Mouse (Mus musculus): Measurements from ENCODE around the gene Kif1bp.

Gene Kif1bp

GRCm38 (mm10) chr10:62555705-62556557, 22.3 kb downstream of the Kif1bp start:
- ATAC-seq (ENCODE audit: low TSS enrichment), result peak; percentile 45; the same call in 1 of the 2 replicates

GRCm38 (mm10) chr10:62553611-62554091, 24.6 kb downstream of the Kif1bp start:
- no peak for ATAC-seq (ENCODE audit: low TSS enrichment)

- peak; percentile 83 for ATAC-seq (ENCODE audit: low TSS enrichment)
Measured at GRCm38 (mm10) chr10:62550787-62551300, 27.4 kb downstream of the Kif1bp start.

GRCm38 (mm10) chr10:62549523-62550166, 28.6 kb downstream of the Kif1bp start:
- ATAC-seq (ENCODE audit: low TSS enrichment), result peak; percentile 64

GRCm38 (mm10) chr10:62546441-62546840, 31.8 kb downstream of the Kif1bp start:
- ATAC-seq (ENCODE audit: low TSS enrichment), result no peak

- no peak for ATAC-seq (ENCODE audit: low TSS enrichment)
Measured at GRCm38 (mm10) chr10:62545759-62546158, 32.5 kb downstream of the Kif1bp start.

GRCm38 (mm10) chr10:62544316-62544715, 33.9 kb downstream of the Kif1bp start:
- ATAC-seq (ENCODE audit: low TSS enrichment), result no peak

- ATAC-seq (ENCODE audit: low TSS enrichment), result peak; percentile 31; the same call in 1 of the 2 replicates
Measured at GRCm38 (mm10) chr10:62543399-62543808, 34.9 kb downstream of the Kif1bp start.

GRCm38 (mm10) chr10:62542928-62543327, 35.3 kb downstream of the Kif1bp start:
- no peak for ATAC-seq (ENCODE audit: low TSS enrichment)

GRCm38 (mm10) chr10:62542507-62542906, 35.8 kb downstream of the Kif1bp start:
- ATAC-seq (ENCODE audit: low TSS enrichment), result no peak

- ATAC-seq (ENCODE audit: low TSS enrichment), result no peak
Measured at GRCm38 (mm10) chr10:62541499-62541898, 36.8 kb downstream of the Kif1bp start.

GRCm38 (mm10) chr10:62540800-62541199, 37.5 kb downstream of the Kif1bp start:
- ATAC-seq (ENCODE audit: low TSS enrichment), result no peak

- ATAC-seq (ENCODE audit: low TSS enrichment), result no peak
Measured at GRCm38 (mm10) chr10:62534509-62534908, 43.7 kb downstream of the Kif1bp start.

GRCm38 (mm10) chr10:62532832-62533231, 45.4 kb downstream of the Kif1bp start:
- no peak for ATAC-seq (ENCODE audit: low TSS enrichment)

- ATAC-seq (ENCODE audit: low TSS enrichment), result no peak
Measured at GRCm38 (mm10) chr10:62530183-62530582, 48.1 kb downstream of the Kif1bp start.

GRCm38 (mm10) chr10:62527351-62527750, 50.9 kb downstream of the Kif1bp start, which contains the start of gene Srgn:
TSS of gene Srgn (minus strand) at chr10:62527451.
- ATAC-seq (ENCODE audit: low TSS enrichment), result no peak

GRCm38 (mm10) chr10:62522346-62522950, 55.8 kb downstream of the Kif1bp start:
- ATAC-seq (ENCODE audit: low TSS enrichment), result no peak

- no peak for ATAC-seq (ENCODE audit: low TSS enrichment)
Measured at GRCm38 (mm10) chr10:62521763-62522162, 56.5 kb downstream of the Kif1bp start.

GRCm38 (mm10) chr10:62520911-62521310, 57.3 kb downstream of the Kif1bp start:
- no peak for ATAC-seq (ENCODE audit: low TSS enrichment)

GRCm38 (mm10) chr10:62517511-62517910, 60.7 kb downstream of the Kif1bp start:
- ATAC-seq (ENCODE audit: low TSS enrichment), result no peak

- no peak for ATAC-seq (ENCODE audit: low TSS enrichment)
Measured at GRCm38 (mm10) chr10:62512855-62513254, 65.4 kb downstream of the Kif1bp start.

GRCm38 (mm10) chr10:62511528-62511927, 66.7 kb downstream of the Kif1bp start:
- no peak for ATAC-seq (ENCODE audit: low TSS enrichment)
